Mouse (Mus musculus) midbrain, embryonic 16.5 days (tissue): ENCODE data around the gene Cox7a1. TPM values are rescaled to one million over a fixed set of nuclear protein-coding genes. Genes with fewer than 3 reads are reported as not detected.
"Not testable (repeated sequence)": the region's sequence is repeated elsewhere in the genome, so short reads cannot be mapped to it uniquely, and the experiment has no call there.

ENCODE experiments used
- ATAC-seq: fragments of 200-750 bp; cut with Nextera tagmentation; 2 replicates; pipeline ENCODE4 v1.8.0; 2017; ENCODE audit warnings: moderate TSS enrichment
- H3K27ac ChIP-seq: fragments of 300-500 bp; sonication (generic); 2 replicates; pipeline ENCODE4 v1.5.1; 2014; ENCODE audit warnings: mild to moderate bottlenecking, low read length, mixed read lengths
- H3K27me3 ChIP-seq: fragments of 300-500 bp; sonication (generic); 2 replicates; pipeline ENCODE4 v1.6.1; 2014; ENCODE audit warnings: low read depth, low read length, mixed read lengths; ENCODE audit not compliant: control insufficient read depth, insufficient read depth
- H3K36me3 ChIP-seq: fragments of 300-500 bp; sonication (generic); 2 replicates; pipeline ENCODE4 v1.6.1; 2014; ENCODE audit warnings: mild to moderate bottlenecking, low read length, moderate library complexity, mixed read lengths; ENCODE audit not compliant: control insufficient read depth, insufficient read depth
- H3K4me1 ChIP-seq: fragments of 300-500 bp; sonication (generic); 2 replicates; pipeline ENCODE4 v1.6.1; 2014; ENCODE audit warnings: mild to moderate bottlenecking, low read length, mixed read lengths; ENCODE audit not compliant: control insufficient read depth, insufficient read depth
- H3K4me2 ChIP-seq: fragments of 300-500 bp; sonication (generic); 2 replicates; pipeline ENCODE4 v1.6.1; 2014; ENCODE audit warnings: mild to moderate bottlenecking, low read length, mixed read lengths
- H3K4me3 ChIP-seq: fragments of 300-500 bp; sonication (generic); 2 replicates; pipeline ENCODE4 v1.5.1; 2014; ENCODE audit warnings: low read depth, mild to moderate bottlenecking, low read length, moderate library complexity, mixed read lengths
- H3K9ac ChIP-seq: fragments of 300-500 bp; sonication (generic); 2 replicates; pipeline ENCODE4 v1.6.1; 2014; ENCODE audit warnings: low read depth, low read length, mixed read lengths
- H3K9me3 ChIP-seq: fragments of 300-500 bp; sonication (generic); replicated peaks from 2 replicates; pipeline ENCODE4 v1.6.1; 2014; ENCODE audit warnings: mild to moderate bottlenecking, low read length, mixed read lengths; ENCODE audit not compliant: control insufficient read depth, poor library complexity, severe bottlenecking
- WGBS: fragments of 180-500 bp; shearing (Covaris S2); extraction: QIAGEN DNeasy Blood & Tissue Kit; methylation state at CpG from one replicate; pipeline ENCODE4 v1.1.7; 2014; 5-methylcytosine and 5-hydroxymethylcytosine counted together
- polyA plus RNA-seq: library from polyadenylated mRNA; unstranded; fragments of >200 nt; fragmentation: Nextera tagmentation; extraction: Ambion mirVana; gene quantifications from 2 replicates; pipeline ENCODE4 v1.2.1, GENCODE M21; 2015

Gene Cox7a1
- polyA plus RNA-seq, 1 experiment from 2014 or later, result 5.9 TPM

- Histone ChIP-seq H3K27me3 (no peaks in the 10 kb centered on the region), H3K4me1 (peaks cover 26% of the 10 kb centered on the region), H3K4me2 (peak overlapping the region; percentile 60), H3K9me3 (peaks cover 3% of the 10 kb centered on the region; the same call in 1 of the 2 replicates), H3K4me3 (peak overlapping the region; percentile 66), H3K9ac (peak overlapping the region; percentile 77), H3K27ac (peak overlapping the region; percentile 95), H3K36me3 (0 out of 2 replicates have a peak, but pooled peaks cover 9% of the 10 kb centered on the region)
- ATAC-seq, result peak; percentile 39; the same call in 1 of the 2 replicates
- 1% methylated on average over 21 of the region's 21 CpGs for WGBS
Measured at GRCm38 (mm10) chr7:30168914-30169582, 14.9 kb upstream of the Cox7a1 start.

- WGBS, result 0% methylated on average over 36 of the region's 36 CpGs
- H3K27ac ChIP-seq, result peak within 1 kb of the TSS; percentile 95
- peak within 1 kb of the TSS; percentile 66 for H3K4me3 ChIP-seq
Measured at GRCm38 (mm10) chr7:30169583-30170282, 14.2 kb upstream of the Cox7a1 start, which contains the start of gene Zfp146. Gene Zfp146, minus strand, starts transcription at chr7:30169750.

GRCm38 (mm10) chr7:30170283-30170951, 13.5 kb upstream of the Cox7a1 start:
- Histone ChIP-seq H3K27me3 (no peaks in the 10 kb centered on the region), H3K9me3 (0 out of 2 replicates have a peak, but pooled peaks cover 2% of the 10 kb centered on the region), H3K4me3 (peak overlapping the region; percentile 66), H3K27ac (peak overlapping the region; percentile 95), H3K36me3 (0 out of 2 replicates have a peak, but pooled peaks cover 4% of the 10 kb centered on the region), H3K4me2 (peak overlapping the region; percentile 83), H3K4me1 (peaks cover 26% of the 10 kb centered on the region), H3K9ac (peak overlapping the region; percentile 79)
- 21% methylated on average over 11 of the region's 11 CpGs for WGBS
- ATAC-seq, result peak; percentile 44

More at GRCm38 (mm10) chr7:30169583-30170282, 14.2 kb upstream of the Cox7a1 start, which contains the start of gene Zfp146:
- Histone ChIP-seq H3K4me2 (peak within 1 kb of the TSS; percentile 83), H3K36me3 (0 out of 2 replicates have a peak, but pooled peaks cover 9% of the 10 kb centered on the region), H3K4me1 (peaks cover 26% of the 10 kb centered on the region), H3K9ac (peak within 1 kb of the TSS; percentile 79), H3K9me3 (0 out of 2 replicates have a peak, but pooled peaks cover 2% of the 10 kb centered on the region), H3K27me3 (no peaks in the 10 kb centered on the region)
- peak; percentile 96 for ATAC-seq

- 88% methylated on average over 12 of the region's 12 CpGs for WGBS
Measured at GRCm38 (mm10) chr7:30176474-30176873, 7.5 kb upstream of the Cox7a1 start.

GRCm38 (mm10) chr7:30178256-30178655, 5.7 kb upstream of the Cox7a1 start:
- Histone ChIP-seq H3K36me3 (peaks cover 22% of the 10 kb centered on the region), H3K9ac (no peak overlapping the region), H3K27ac (no peak overlapping the region), H3K4me2 (no peak overlapping the region), H3K9me3 (no peaks in the 10 kb centered on the region), H3K4me3 (no peak overlapping the region), H3K4me1 (0 out of 2 replicates have a peak, but pooled peaks cover 3% of the 10 kb centered on the region), H3K27me3 (no peaks in the 10 kb centered on the region)
- 86% methylated on average over 11 of the region's 11 CpGs for WGBS
- ATAC-seq, result no peak

More at GRCm38 (mm10) chr7:30176474-30176873, 7.5 kb upstream of the Cox7a1 start:
- Histone ChIP-seq H3K9me3 (no peaks in the 10 kb centered on the region), H3K4me1 (peaks cover 1% of the 10 kb centered on the region; the same call in 1 of the 2 replicates), H3K27me3 (no peaks in the 10 kb centered on the region), H3K36me3 (peaks cover 22% of the 10 kb centered on the region), H3K27ac (no peak overlapping the region), H3K4me3 (no peak overlapping the region), H3K9ac (no peak overlapping the region), H3K4me2 (no peak overlapping the region)
- no peak for ATAC-seq

- no peak overlapping the region for H3K4me2 ChIP-seq
- no peak overlapping the region for H3K4me3 ChIP-seq
- no peak overlapping the region for H3K27ac ChIP-seq
- WGBS, result 3% methylated on average over 4 of the region's 4 CpGs
- 0 out of 2 replicates have a peak, but pooled peaks have one; percentile 29 for ATAC-seq
- H3K36me3 ChIP-seq, result peaks cover 17% of the 10 kb centered on the region
- no peak overlapping the region for H3K9ac ChIP-seq
- 0 out of 2 replicates have a peak, but pooled peaks cover 3% of the 10 kb centered on the region for H3K4me1 ChIP-seq
- no peaks in the 10 kb centered on the region for H3K9me3 ChIP-seq
- no peaks in the 10 kb centered on the region for H3K27me3 ChIP-seq
Measured at GRCm38 (mm10) chr7:30181308-30181707, 2.6 kb upstream of the Cox7a1 start.

- not testable (repeated sequence) for H3K27me3 ChIP-seq, H3K4me2 ChIP-seq, H3K9me3 ChIP-seq, H3K4me1 ChIP-seq, H3K27ac ChIP-seq, H3K9ac ChIP-seq, H3K4me3 ChIP-seq, ATAC-seq
- WGBS, result 94% methylated on average over 9 of the region's 10 CpGs
- H3K36me3 ChIP-seq, result peaks cover 18% of the 10 kb centered on the region
Measured at GRCm38 (mm10) chr7:30181929-30182328, 2.0 kb upstream of the Cox7a1 start.

GRCm38 (mm10) chr7:30183189-30183588, 755 bp upstream of the Cox7a1 start:
- H3K36me3 ChIP-seq, result peaks cover 28% of the 10 kb centered on the region
- WGBS, result 74% methylated on average over 7 of the region's 7 CpGs
- not testable (repeated sequence) for H3K27ac ChIP-seq, H3K4me1 ChIP-seq, H3K4me2 ChIP-seq, H3K4me3 ChIP-seq, H3K27me3 ChIP-seq, H3K9me3 ChIP-seq, H3K9ac ChIP-seq, ATAC-seq
